Mouse (Mus musculus) monocyte, adult 5-6 weeks (primary cell): ENCODE results near the gene B3gnt6. TPM values are rescaled to one million over a fixed set of nuclear protein-coding genes. Genes with fewer than 3 reads are reported as not detected.
A peak's percentile ranks its signal among the peaks of the same experiment; 100 is the strongest.
"Not testable (repeated sequence)": the region's sequence is repeated elsewhere in the genome, so short reads cannot be mapped to it uniquely, and the experiment has no call there.

Source experiments
- ATAC-seq: fragments of 153-309, 156-312 bp; replicated peaks from 2 replicates; pipeline ENCODE4 v1.8.0; 2017; ENCODE audit warnings: mild to moderate bottlenecking; ENCODE audit not compliant: low TSS enrichment, insufficient number of reproducible peaks, severe bottlenecking, poor library complexity, low FRiP score
- total RNA-seq: library from RNA; stranded (forward); fragments of 200-1000, 200-491, 200-594 nt; gene quantifications from 3 replicates; pipeline ENCODE4 v1.2.3, GENCODE M21; 2017

Gene B3gnt6
- total RNA-seq: 0.19 to 0.43 TPM in 2 of 3 replicates, not detected in the other

DNA sequence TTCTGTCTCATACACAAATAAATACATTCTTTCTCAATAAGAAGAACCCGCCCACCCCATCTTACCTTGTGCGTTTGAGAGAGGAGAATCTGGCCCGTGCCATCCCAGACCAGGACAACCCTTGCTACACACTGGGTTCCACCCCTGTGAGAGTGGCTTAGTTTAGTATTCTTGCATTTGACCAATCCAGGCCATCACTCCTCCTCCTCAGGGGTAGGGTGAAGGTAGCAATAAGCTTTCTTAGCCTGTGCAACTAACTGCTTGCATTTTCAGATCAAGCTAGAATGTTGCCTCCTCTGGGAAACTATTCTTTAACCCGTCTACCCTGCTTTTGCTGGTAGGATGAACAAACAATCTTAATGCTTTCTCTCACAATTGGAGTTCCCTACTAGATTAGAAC, at the start of gene B3gnt6:
Gene B3gnt6 (minus strand): TSS at position 101 of the 400 bp plus-strand sequence.
- no peak for ATAC-seq

DNA sequence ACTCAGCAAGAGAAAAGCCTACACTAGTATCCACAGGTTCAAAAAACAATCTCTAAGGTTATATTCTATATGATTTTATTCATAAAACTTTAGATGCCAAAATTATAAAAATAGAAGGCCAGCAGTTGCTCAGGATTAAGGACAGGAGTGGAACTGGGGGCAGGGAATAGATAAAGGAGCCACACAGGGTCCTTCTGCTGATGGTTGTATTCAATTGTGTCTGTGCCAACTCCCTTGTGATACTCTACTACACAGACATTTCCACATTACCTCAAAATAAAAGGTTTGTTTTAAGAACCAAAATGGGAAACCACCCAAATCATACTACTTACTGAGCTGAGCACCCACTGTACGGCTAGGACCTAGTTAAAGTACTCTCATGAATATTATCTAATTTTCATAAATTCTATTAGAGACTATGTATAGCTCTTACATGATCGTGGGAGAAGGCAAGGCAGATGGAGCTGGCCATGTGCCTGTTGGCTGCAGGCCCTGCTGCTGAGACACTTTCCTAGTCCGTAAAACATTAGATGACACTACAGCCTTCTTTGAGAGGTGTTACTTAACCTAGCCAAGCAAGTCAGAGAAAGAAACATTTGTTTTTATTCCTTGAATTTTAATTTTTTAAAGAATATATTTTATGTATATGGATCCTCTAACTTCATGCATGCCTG, 37.5 kb upstream of the B3gnt6 start:
- ATAC-seq: no peak

DNA sequence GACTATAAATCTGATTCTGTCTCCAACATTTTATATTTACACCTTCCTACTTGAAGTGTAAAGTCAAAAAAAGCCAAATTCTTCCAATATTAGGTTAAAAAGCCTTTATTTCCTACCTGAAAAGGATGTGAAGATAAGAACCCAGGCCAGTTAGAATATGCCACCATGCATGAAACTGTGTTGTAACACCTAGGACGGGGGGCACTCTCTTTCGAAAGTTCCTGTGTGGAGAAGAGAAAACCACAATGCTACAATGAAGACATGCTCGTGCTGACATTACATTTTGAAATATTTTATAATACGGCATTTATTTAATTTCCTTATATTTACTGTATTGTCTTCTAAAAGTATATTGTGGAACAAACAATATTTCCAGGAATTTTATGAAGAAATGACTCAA, 24.5 kb upstream of the B3gnt6 start:
- ATAC-seq: no peak

DNA sequence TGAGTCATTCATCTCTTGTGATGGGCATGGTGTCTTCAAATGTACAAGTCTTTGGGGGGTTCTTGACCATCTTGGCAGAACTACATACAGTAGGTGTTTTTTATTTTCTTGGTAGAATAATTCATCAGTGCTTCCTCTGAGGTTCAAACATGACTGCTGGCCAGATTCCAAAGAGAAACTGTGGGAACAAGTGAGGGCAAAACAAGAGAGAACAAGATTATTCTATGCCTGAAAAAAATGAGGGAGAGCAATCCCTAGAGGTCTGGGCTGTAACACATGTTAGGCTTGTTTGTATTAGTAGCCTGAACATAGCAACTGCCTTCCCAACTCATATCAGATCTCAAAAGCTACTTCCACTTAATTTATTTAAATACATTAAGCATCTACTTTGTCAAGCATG, 17.4 kb upstream of the B3gnt6 start:
- ATAC-seq: no peak

DNA sequence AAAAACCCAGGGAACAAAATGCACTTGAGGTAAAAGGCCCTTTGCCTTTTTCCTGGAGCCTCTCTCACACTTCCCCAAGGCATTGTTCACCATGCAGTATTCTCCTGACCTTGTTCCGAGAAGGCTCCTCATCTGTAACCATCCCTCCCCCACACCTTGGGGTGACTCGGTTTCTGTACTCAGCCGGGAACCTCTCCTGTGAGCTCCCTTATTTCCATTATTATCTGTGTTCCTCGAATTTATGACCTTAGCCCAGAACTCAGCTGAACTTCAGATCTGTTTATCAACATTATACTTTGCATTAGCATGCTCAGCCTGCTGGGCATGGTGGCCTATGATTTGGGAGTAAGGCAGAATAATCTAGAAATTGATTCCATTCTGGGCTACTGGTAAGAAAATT, 3.7 kb upstream of the B3gnt6 start:
- no peak for ATAC-seq

DNA sequence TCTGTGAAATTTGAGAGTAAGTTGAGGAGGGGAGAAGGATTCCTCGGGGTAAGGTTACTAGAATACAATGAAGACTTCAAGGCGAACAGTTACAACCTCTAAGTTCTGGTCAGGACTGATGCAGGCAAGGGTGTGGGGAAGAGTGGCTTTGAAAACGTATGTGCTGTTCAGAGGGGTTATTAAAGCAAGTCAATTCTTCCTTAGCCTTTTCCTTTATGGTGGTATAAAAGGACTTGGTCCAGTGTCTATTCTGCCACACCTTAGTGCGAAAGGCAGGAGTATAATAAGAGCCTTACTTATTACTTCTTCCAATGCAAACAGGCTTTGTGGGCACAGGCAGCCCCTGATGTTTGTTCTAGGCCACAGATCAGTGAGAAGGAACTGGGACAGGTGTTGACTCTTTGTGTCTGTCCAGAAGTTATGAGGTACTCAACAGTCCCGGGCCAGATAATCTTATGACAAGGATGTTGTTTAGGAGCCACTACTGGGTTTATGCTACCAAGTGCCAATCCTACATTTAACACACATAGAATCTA, 2.3 kb upstream of the B3gnt6 start:
- no peak for ATAC-seq

DNA sequence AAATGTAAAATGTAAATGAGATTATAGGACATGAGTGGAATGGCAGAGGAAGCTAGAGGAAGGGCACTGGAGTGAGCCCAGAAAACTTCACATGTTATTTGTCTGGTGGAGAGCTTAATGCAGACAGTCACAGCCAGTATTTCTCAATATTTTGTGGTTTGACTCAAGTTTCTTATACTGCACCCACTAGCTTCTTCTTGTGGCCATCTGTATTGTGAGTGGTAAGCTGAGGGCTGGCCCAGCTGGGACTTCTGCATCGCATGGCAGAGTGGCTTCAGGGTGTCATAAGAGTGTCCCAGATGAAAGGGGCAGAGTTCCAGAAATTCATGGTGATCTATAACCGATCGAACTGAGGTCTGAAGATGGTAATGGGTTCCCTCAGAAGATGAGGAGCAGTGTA, 1.1 kb upstream of the B3gnt6 start:
- no peak for ATAC-seq

DNA sequence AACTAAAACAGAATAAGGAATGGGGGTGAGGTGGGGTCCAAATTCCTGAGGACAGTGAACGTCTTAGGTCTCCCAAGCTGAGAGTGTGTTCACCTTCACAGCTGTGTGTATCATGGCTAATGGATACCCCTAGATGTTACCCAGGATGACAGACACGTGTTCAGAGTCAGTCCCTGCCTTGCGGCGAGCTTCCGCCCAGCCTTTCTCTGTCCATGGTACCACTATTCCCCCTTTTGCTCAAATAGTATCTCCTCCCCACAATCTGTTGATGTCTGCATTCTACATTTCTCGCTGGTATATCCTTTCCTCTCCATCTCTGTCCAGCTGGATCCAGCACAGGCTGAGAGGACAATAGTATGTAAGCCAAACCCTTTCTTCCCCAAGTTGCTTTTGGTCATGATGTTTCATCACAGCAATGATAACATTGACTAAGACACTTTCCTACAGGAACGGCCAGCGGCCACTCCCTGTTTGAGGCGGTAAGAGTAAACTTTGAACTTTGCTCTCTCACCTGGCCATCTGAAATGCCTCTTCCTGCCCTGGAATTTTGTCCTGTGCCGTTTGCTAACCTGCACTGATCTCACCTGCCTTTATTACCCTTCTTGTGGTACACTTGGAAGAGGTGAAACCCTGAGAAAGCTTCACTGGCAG, 4.0 kb downstream of the B3gnt6 start:
- no peak for ATAC-seq

DNA sequence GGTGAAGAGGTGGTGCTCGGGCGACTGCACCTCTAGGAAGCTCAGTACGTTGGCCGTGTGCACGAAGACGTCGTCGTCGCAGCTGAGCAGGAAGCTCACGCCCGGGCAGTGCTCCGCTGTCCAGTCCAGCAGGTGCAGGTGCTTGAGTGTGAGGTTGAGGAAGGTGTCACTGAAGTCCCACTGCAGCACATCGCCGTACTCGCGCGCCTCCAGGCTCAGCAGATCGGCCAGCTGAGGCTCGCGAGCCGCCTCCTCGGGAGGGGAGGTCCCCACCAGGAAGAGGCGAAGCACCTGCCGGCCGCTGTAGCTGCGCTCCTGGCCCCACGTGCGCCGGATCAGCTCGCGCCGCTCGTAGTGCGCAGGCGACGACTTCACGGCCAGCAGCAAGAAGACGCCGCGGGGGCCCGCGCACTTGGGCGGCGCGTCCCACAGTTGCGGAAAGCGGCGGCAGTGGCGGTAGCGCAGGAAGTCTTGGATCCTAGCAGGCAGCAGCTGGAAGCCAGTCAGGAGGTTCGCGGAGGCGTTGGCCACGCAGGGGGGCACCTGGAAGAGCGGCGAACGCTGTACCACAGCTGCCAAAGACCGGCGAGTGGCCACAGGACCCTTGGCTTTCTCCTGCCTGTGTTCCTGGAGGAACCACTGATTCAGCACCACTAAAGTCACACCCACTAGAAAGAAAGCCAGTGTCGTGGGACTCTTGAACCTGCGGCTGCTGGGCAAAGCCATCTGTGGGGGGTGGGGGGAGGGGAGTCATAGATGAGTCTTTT, 5.1 kb downstream of the B3gnt6 start:
- ATAC-seq: no peak

DNA sequence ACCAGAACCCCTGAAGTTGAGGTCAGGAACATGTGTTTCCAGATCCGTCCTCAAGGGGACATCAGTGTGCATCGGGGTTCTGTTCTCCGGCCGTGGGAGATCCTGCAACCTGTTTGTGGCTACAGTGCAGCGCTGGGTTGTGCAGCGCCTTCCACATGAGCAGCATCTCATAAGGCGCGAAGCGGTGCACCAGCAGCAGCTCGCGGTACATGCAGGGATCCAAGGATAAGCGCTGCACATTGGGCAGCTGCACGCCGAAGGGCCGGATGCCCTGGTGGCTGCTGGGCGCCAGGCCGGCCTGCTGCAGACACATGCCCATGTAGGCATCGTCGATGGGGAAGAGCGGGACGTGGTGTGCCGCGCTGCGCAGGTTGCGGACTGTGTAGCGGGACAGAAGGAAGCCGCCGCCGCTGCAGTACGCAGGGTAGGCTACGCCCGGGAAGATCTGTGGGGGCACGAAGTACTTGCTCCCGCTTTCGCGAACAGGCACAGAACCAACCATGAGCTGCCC, 5.7 kb downstream of the B3gnt6 start:
- ATAC-seq: peak; percentile 24; the same call in 1 of the 2 replicates

DNA sequence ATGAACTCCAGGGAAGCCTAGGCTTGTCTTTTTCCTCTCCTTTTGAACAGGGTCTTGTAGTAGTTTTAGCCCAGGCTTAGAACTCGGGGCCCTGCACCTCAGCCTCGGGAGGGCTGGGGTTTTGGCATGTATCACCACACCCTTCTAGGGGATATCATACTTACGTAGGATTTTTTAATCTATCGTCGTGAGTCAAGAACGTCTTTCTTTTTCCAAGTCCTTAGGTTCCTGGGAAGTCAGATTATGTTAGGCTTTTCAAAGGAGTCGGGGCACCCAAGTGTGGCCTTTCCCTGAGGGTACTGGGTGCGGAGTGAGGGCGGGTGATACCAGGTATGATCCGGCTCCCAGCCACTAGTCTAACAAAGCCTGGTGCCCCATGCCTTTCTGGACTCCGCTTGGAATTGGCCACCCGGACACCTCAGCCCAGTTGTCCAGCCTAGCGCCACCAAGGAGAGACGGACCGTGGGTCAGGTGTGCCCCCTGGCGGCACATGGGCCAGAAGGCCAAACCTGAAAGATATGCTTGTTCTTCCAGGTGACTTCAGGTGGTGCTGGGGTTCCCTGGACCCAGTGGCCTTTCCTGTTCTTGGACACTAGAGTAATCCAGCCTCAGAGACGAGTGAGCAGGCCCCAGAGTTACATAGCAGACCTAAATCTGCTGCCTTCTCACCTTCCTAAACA, 7.6 kb downstream of the B3gnt6 start:
- ATAC-seq: no peak

DNA sequence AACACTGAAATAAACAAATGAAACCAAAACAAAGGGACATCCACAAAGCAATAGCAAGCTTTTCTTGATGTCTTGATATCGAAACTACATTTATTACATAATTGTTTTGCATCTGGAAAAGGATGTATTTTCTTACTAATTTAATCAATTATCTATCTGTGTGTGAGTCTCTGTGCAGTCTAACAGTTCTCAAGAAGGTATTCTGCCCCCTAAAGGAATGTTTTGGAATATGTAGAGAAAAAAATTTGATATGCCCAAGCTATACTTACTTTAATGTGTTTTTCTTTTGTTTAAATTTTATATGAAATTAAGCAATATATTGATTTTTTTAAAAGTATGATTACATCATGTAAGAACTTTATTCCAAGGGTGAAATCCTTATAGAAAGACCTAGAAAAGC, 8.7 kb downstream of the B3gnt6 start:
- no peak for ATAC-seq

DNA sequence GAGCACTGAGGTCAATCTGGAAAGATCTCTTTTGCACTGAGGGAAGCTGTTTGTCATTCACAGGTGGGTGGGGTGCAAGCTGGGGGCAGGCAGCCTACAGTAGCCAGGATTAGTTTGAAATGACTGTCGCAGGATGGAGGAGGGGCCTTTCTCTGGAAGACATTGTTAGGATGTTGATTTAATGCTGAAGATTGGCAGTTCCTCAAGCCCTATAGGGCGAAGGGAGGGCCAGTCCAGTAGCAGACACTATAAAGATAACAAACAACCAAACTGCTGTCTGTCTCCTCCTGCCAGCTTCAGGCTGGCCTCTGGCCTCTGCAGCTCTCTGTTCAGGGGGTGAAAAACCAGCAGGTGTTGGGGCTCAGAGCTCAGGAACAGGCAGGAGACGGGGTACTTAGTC, 9.5 kb downstream of the B3gnt6 start:
- no peak for ATAC-seq

DNA sequence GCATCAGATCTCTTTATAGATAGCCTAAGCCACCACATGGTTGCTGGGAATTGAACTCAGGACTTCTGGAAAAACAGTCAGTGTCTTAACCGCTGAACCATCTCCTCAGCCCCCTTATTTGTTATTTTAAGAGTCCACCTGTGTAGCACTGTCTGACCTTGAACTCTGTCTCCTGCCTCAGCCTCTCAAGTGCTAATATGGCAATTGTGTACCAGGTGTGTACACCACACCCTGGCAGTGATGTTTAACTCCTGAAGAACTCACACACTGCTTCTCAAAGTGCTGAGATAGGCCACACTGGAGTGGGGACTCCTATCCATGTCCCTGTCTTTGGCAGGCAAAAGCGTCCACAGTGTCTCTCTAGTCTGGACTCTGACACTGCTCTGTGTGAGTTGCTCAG, 10.6 kb downstream of the B3gnt6 start:
- no peak for ATAC-seq

DNA sequence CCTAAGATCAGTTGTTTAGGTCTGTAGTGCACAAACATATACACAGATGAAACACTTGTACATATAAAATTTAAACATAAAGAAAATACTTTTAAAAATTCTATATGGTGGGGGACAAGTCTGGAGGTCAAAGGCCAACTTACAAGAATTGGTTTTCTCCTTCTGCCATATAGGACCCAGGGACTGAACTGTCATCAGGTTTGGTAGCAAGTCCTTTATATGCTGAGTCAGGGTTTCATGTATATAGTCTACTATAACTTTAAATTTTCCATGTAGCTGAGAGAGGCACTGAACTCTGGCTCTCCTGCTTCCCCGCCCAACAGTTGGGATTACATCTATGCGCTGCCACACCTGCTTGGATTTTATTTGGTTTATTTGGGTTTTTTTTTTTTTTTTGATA, 11.0 kb downstream of the B3gnt6 start:
- no peak for ATAC-seq

DNA sequence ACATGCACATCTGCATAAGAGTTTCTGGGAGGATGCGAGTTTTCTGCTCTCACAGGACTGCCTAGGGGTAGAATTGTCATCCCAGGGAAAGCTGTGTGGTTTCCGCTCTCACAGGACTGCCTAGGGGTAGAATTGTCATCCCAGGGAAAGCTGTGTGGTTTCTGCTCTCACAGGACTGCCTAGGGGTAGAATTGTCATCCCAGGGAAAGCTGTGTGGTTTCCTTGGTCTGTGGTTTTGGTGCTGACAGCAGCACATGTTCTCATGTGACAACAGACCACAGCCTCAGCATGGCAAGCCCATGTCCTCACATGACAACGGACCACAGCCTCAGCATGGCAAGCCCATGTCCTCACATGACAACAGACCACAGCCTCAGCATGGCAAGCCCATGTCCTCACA, 11.9 kb downstream of the B3gnt6 start:
- not testable (repeated sequence) for ATAC-seq

DNA sequence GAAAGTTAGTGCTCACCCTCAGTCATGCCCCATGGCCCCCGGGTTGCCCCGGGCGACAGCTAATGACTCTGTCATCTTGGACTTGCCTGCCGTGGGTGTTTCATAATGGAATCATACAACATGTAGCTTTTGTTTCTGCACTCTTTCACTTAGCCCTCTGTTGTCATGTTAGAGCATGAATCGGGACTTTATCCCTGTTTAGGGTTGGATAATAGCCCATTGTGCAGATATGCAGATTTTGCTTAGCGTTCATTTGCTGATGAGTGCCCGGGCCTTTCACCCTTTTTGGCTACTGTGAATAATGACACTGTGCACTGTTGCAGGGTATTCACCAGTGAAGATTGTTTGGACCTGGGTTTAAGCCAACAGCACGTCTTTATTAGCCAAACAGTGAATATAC, 12.6 kb downstream of the B3gnt6 start:
- ATAC-seq: no peak

DNA sequence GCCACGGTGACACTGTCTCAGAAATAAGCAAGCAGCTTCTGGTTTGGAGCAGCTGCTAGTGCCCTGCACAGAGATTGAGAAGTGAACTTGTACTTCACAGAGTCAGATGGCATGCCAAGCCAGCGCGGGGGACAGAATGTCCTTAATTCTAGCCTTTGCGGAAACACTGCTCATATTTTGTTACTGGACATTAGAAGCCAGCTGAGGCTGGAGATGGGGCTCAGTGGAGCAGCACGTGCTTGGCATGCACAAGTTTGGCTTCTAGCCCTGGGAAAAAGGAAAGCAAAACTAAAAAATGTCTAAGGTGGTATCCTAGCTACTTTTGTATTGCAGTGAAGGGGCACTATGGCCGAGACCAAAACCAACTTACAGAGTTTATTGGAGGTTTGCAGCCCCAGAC, 14.0 kb downstream of the B3gnt6 start:
- ATAC-seq: no peak
